Mouse (Mus musculus) induced T-regulatory cell, adult 2 months (primary cell): ENCODE data around the gene Dscaml1.
A peak's percentile ranks its signal among the peaks of the same experiment; 100 is the strongest.

Experiments used
- DNase-seq: peaks from one replicate; pipeline ENCODE4 v3.0.0-alpha.2; 2012; ENCODE audit warnings: low read depth

Gene Dscaml1

GRCm38 (mm10) chr9:45426456-45426855 lies at the start of gene Dscaml1:
Gene Dscaml1 (plus strand): TSS chr9:45426628.
- no peak for DNase-seq

DNA sequence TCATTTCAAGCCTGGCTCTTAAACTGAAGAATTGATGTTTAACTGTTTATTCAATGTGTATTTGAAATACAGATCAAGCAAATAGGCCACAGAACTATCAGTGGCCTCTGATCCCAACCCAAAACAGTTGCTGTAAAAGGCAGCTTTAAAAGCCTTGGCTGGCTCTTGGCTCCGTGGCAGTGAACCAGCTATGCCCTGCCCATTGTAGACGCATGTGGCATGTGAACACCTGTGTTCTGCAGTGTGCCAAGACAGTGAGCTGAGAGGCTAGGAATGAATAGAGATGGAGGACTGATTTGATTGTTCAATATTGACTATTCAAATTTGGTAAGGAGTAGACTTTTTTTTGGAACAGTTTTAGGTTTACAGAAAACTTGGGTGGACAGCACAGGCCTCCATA lies 49.5 kb upstream of the Dscaml1 start:
- no peak for DNase-seq

DNA sequence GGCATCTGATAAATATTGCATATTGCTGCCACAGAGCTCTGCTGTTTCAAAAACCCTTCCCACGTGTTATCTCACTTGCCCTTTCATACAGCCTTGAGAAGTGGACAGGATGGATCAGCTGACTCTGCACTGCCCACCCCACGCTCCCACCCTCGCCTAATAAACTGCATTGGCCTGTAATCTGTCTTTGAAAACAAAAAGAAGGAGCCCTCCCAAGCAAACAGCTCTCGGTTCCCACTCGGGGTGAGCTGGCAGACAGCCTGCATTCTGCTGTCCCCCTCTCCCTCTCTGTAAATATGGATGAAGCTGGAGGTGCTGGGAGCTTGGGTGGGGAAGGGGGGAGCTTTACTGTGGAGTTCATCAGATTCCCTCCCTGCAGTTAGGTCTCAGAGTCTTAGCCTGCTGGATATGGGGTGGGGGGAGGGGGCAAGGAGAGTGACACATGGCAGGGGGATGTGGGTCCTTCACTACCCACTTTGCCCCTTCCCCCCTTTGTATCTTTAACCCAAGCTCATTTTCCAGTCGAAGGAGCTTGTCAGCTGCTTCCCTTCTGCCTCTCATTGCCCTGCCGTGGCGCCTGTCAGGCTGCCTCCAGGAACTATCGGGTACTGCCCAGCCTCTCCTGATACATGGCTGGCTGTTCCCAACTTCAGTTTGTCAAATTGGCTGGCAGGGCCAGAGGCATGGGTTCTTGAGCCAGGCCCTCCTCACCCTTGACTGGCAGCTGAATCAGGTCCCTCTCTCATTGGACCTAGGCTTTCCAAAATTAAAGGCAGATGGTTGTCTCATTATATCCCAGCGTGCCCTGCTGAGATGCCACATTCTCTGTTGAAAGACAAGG lies 45.8 kb upstream of the Dscaml1 start:
- no peak for DNase-seq

- DNase-seq = no peak
Observed at GRCm38 (mm10) chr9:45382336-45382735, 44.1 kb upstream of the Dscaml1 start.

DNA sequence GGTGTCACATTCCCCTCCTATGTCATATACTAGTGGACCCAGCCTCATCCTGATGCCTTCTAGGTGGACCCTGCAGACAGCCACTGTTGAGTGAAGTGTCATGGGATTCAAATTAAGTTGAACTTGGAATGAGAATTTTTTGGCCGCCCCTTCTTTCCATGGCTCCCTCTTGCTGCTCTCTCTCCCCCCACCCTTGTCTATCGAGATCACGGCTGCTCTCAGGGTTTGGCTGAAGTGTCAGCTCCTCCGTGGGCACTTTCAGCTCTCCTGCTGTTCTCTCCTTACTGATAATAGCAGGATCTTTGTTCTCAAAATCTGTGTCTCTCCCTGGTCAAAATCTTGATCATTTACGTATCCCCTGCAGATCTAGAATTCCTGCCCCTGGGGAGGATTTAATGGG lies 43.6 kb upstream of the Dscaml1 start:
- no peak for DNase-seq

DNA sequence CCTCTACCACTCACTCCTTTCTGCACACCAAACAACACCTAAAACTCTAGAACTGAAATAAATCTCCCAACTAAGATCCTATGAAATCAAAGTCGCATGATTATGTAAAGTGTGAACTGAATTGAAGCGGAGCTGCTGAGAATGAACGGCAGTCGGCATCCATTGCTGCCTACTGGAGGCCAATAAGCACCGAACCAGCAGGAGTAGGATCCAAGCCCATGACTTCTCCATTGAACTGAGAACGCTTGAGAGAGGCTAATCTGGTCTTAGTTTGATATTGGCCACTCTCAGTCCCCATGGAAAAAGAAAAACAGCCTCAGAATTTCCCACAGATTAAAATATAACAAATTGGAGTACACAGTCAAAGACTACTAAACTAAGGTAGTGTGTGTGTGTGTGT lies 42.5 kb upstream of the Dscaml1 start:
- DNase-seq = no peak

- no peak for DNase-seq
Observed at GRCm38 (mm10) chr9:45386698-45387097, 39.7 kb upstream of the Dscaml1 start.

DNA sequence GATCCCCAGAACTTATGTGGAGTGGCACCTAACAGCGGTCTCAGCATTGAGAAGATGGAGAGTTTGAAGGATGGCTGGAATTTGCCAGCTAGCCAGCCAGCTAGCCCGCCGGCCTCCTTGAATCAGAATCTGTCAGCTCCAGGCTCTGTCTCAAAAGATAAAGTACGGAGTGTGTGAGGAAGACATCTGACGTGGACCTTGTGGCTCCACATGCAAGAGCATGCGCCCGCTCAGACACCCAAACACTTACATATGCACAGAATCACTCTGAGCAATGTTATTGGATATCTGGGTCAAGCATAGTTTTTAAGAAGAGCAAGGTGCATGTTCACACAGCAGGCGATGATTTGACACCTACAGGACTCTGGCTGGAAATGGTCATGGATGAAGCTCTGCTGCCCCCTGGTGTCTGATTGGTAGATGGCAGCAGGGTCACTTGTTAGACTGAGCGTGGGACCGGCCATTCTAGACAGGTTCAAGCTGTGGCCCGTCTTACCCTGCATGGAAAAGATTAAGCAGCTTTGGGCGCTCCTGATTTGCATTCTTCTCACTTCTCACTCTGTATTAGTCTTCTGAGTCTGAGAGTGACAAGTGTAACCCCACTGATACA lies 37.9 kb upstream of the Dscaml1 start:
- DNase-seq = peak; percentile 94

DNA sequence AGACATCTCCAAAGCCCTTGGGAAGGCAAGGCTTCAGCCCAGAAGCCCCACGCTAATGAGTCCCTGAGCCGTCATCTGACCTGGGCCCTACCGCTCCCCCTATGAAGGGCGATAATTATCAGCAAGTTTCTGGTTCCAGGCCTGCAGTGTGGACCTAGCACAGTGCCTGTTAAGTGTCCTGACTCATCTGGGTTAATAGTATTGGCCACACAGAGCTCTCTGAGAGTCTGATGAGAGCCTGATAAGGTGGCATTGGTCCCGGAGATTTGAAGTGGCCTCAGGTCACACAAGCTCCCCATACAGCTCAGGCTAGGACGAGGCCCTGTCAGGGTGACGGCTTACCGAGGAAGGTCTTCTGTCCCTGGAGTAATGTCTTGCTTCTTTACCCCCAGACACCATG lies 36.8 kb upstream of the Dscaml1 start:
- no peak for DNase-seq

DNA sequence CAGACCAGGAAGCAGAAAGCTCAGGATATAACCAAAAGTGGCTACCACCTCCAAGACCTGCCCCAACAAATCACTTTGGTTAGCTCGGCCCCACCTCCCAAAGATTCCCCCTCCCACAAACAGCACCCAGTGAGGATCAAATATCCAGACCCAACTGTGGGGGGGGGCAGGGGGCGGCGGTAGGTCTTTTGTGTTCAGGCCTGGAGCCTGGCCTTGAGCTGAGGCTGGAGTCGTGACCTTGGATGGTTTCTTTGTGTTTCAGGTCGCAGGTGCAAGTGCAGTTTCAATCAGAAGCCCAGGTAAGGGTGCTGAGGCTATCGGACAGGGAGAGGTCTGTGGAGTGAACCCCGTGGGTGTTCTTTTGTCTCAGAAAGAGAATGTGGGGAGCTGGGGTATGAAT lies 35.1 kb upstream of the Dscaml1 start:
- DNase-seq = no peak

DNA sequence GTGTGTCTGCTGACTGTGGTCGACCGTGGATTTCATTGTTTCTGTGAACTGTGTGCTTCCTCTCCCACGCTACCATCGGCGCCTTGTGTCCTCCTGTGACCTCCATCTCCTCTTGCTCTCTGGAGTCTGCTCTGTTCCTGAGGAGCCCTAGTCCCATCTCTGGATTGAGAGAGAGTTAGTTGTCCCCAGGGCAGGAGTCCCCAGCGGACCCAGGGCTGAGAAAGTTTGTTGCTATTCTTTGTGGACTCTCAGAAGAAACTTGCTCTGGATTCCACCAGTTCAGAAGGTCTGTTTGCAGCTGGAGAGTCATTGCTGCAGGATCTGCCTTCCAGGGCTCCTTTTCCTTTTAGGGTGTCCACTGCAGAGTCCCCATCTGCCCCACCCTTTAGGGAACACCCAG lies 31.2 kb upstream of the Dscaml1 start:
- no peak for DNase-seq

GRCm38 (mm10) chr9:45395796-45396195 lies 30.6 kb upstream of the Dscaml1 start:
- no peak for DNase-seq

GRCm38 (mm10) chr9:45398336-45398735 lies 28.1 kb upstream of the Dscaml1 start:
- no peak for DNase-seq

- DNase-seq = no peak
Observed at GRCm38 (mm10) chr9:45399434-45399833, 27.0 kb upstream of the Dscaml1 start, which contains the start of gene Fxyd2. Gene Fxyd2 (plus strand): TSS chr9:45399669.

GRCm38 (mm10) chr9:45401851-45402250 lies 24.6 kb upstream of the Dscaml1 start:
- no peak for DNase-seq

DNA sequence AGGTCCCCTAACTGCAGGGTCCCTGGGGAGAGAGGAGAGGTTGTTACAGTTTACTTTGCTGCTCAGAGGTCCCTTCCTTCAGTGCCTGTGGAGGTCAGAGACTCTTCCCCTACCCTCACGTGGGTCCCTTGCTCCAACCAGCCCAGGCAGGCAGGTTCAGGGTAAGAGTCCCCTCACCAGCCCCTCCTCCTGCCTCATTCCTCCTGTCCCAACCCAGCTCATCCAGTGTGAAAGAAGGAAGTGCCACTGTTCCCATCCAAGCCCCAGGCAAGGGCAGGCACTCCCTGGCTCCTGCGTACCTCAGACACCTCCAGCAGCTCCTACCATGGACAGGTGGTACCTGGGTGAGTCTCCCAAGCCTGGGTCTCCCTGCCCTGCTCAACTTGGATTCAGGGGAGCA lies 23.5 kb upstream of the Dscaml1 start:
- no peak for DNase-seq

DNA sequence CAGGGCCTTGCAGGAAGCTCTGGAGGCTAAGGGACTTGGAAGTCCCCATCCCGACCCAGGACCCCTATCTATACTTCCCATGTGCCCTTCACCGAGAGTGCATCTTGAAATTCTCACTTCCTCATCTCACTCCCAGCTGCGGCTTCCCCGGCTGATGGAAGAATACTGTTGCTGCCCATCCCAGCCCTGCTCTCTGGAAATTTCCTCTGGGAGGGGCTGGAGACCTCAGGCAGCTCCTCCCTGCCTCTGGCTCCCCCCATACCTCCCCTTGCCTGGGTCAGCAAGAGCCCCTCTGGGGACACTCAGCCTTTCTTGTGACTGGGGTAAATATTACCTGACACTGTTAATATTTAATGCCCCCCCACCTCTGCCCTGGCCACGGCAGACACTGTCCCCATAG lies 20.7 kb upstream of the Dscaml1 start:
- no peak for DNase-seq

DNA sequence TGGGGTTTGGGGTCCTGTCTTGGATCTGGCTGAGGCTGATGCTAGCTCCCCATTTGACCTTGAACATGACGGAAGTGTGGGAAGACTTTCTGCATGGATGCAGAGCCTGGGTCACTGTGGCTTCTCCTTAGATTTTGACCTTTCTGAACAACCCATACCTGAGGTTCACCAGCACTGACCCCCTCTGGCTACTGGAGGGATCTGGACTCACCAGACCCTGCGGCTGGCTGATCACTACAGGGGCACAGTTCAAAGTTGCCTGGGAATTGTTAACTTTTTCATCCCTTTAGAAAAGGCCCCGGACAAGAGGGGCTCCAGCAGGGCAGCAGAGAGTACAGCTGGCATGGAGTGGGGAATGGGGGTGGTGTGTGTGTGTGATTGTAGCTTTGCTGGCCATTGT lies 19.6 kb upstream of the Dscaml1 start:
- DNase-seq = no peak

DNA sequence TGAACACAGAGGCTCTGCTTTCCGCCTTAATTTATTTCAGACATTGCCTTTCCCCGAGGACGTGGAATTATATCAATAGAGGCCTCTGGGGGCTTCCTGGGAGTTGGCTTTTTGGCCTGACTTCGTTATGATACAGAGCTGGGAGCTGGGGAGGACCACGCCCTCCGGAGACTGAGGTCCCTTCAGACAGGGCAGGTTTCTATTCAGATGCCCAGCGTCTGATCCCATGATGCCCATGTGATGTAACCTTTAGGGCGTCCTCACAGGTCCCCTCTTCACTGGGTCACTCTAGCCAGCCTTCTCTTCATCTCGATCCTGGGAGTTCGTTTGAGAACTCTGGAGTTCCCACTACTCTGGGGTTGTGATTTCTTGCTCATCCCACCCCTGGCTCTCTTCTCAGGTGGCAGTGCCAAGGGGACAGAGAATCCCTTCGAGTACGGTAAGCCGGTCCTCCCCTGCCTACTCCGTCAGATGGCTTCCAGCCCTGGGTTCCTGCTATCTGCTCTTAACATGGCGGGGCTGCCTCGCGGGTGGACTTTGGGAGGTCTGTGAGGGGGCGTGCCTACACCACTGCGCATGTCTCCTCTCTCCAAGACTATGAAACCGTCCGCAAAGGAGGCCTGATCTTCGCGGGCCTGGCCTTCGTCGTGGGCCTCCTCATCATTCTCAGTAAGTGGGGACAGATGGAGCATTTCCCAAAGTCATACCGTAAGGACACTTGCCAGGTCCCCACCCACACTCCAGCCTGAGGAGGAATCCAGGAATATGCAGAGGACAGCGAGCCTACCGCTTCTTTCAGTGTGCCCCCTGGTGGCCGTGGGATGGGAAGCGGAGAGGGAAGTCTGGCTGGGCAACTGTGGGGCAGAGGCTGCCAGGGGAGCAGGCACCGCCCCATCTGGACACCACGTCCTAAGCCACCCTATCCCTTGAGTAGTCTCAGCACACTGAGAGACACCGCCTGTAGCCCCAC lies 18.4 kb upstream of the Dscaml1 start:
- peak; percentile 73 for DNase-seq

GRCm38 (mm10) chr9:45410193-45410592 lies 16.2 kb upstream of the Dscaml1 start:
- DNase-seq = no peak

DNA sequence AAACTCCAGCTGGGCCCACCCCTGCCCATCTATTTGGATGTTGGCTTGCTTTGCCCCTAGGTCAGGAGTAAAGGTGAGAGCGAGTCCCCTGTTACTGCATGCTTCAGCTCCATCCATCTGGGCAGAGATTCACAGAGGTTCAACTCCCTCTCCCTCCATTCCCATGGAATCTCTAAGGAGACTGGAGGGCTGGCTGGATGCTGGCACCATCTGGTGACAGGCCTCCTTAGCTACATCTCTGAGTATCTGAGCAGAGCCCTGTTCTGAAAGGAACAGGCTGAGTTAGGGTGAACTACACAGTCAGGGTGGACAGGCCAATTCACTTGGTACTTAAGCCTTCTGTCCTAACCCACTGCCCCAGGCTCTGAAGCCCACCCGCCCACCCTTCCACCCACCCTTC lies 15.8 kb upstream of the Dscaml1 start:
- no peak for DNase-seq

DNA sequence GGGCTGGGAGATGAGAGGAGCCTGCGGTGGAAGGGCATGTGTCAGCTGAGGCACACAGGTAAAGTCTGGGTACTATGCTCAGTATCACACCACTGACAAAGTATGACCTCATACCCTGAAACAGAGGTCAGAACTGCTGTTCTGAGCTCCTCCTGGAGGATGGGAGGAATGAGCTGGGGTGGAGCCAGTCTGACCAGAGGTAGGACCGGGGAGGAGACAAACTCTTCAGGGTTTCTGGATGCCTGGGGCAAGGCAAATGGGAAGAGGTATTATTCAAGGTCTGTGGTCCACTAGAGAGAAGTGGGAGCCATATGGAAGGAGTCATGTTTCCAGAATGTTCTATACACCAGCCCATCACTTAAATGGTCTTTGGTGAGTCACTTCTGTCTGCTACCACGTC lies 15.3 kb upstream of the Dscaml1 start:
- no peak for DNase-seq

GRCm38 (mm10) chr9:45411803-45412202 lies 14.6 kb upstream of the Dscaml1 start:
- DNase-seq = peak; percentile 80
